Mouse (Mus musculus) liver, postnatal 0 days (tissue): Measurements from ENCODE around the gene Mrc1. TPM values are rescaled to one million over a fixed set of nuclear protein-coding genes. Genes with fewer than 3 reads are reported as not detected.

Experiments
- ATAC-seq: fragments of 200-750 bp; cut with Nextera tagmentation; 2 replicates; pipeline ENCODE4 v1.8.0; 2017; ENCODE audit warnings: mild to moderate bottlenecking, moderate library complexity
- DNase-seq: peaks from one replicate; pipeline ENCODE4 v3.0.0-alpha.2; 2016
- H3K27ac ChIP-seq: fragments of 300-500 bp; sonication (generic); 2 replicates; pipeline ENCODE4 v1.5.1; 2014; ENCODE audit warnings: antibody characterized with exemption, moderate library complexity, mild to moderate bottlenecking, low read depth
- H3K27me3 ChIP-seq: fragments of 300-500 bp; sonication (generic); 2 replicates; pipeline ENCODE4 v1.6.1; 2014; ENCODE audit warnings: low read length, control low read depth, mixed read lengths; ENCODE audit not compliant: insufficient read depth
- H3K36me3 ChIP-seq: fragments of 300-500 bp; sonication (generic); replicated peaks from 2 replicates; pipeline ENCODE4 v1.6.1; 2014; ENCODE audit warnings: mild to moderate bottlenecking, control low read depth, low read length, moderate library complexity, mixed read lengths; ENCODE audit not compliant: insufficient read depth
- H3K4me1 ChIP-seq: fragments of 300-500 bp; sonication (generic); 2 replicates; pipeline ENCODE4 v1.6.1; 2014; ENCODE audit warnings: antibody characterized with exemption, mild to moderate bottlenecking, control low read depth; ENCODE audit not compliant: insufficient read depth
- H3K4me2 ChIP-seq: fragments of 300-500 bp; sonication (generic); 2 replicates; pipeline ENCODE4 v1.6.1; 2014; ENCODE audit warnings: low read depth, mild to moderate bottlenecking, low read length, moderate library complexity, mixed read lengths
- H3K4me3 ChIP-seq: fragments of 300-500 bp; sonication (generic); 2 replicates; pipeline ENCODE4 v1.5.1; 2014; ENCODE audit warnings: low read depth, low read length
- H3K9ac ChIP-seq: fragments of 300-500 bp; sonication (generic); replicated peaks from 2 replicates; pipeline ENCODE4 v1.6.1; 2014; ENCODE audit warnings: mild to moderate bottlenecking, moderate library complexity
- H3K9me3 ChIP-seq: fragments of 300-500 bp; sonication (generic); 2 replicates; pipeline ENCODE4 v1.6.1; 2016; ENCODE audit warnings: mild to moderate bottlenecking, control low read depth, low read length, mixed read lengths
- CTCF ChIP-seq: sonication (generic); IDR thresholded peaks from 2 replicates; pipeline ENCODE4 v1.5.1; 2016; ENCODE audit warnings: antibody characterized with exemption, low read depth
- EP300 ChIP-seq: IDR thresholded peaks from 2 replicates; pipeline ENCODE4 v1.6.1; 2016; ENCODE audit warnings: antibody characterized with exemption, low read depth, mild to moderate bottlenecking
- WGBS: fragments of 180-500 bp; shearing (Covaris S2); extraction: QIAGEN DNeasy Blood & Tissue Kit; methylation state at CpG from one replicate; pipeline ENCODE4 v1.1.7; 2014; ENCODE audit not compliant: insufficient replicate concordance; 5-methylcytosine and 5-hydroxymethylcytosine counted together
- polyA plus RNA-seq: library from polyadenylated mRNA; unstranded; fragments of >200 nt; fragmentation: Nextera tagmentation; extraction: Ambion mirVana; gene quantifications from 2 replicates; pipeline ENCODE4 v1.2.1, GENCODE M21; 2015

The Mrc1 gene
- polyA plus RNA-seq, 1 experiment from 2014 or later = 13.6 TPM

DNA sequence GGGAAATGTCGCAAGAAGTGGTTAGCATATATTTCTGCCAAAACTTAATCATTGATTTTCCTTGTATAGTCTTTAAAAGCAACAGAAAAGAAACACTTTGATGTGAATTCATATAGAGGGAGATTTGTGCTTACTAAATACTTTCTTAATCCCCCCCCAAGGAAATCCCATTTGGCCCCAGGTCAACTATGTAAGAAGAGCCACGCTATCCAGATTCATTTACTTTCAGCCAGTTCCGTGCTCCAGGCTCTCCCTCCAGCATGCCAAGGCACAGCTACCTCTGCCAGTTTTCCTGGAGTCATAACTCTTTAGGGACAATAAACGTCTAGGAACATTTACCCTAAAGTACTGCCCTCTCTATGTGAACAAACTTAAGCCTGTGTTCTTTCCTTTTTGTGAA, 8.5 kb downstream of the Mrc1 start:
- TF ChIP-seq EP300 (no peak), CTCF (no peak)
- Histone ChIP-seq H3K27ac (no peak overlapping the region), H3K9ac (no peak overlapping the region), H3K36me3 (no peaks in the 10 kb centered on the region), H3K4me1 (peaks cover 2% of the 10 kb centered on the region; the same call in 1 of the 2 replicates), H3K4me2 (no peak overlapping the region), H3K9me3 (no peaks in the 10 kb centered on the region), H3K4me3 (no peak overlapping the region), H3K27me3 (no peaks in the 10 kb centered on the region)
- no peak for DNase-seq
- no peak for ATAC-seq
- 58% methylated on average over 4 of the region's 4 CpGs for WGBS

DNA sequence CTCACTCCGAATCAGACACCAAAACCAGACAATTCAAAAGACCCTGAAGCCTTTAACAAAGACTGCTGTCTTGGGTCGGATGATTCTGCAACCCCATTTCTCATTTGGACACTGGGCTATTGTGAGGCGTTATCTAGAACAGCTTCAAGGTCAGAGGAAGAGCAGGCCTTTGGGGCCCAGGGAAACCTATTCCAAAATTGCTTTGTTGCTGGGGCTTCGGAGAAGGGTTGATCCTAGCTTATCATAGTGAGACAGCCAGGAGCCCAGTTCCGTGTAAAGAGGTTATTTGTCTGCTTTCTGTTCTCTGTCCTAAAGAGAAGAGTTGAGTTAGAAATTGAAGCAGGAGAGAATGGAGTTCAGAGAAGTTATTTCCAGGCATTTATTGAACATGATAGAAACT, 10.0 kb downstream of the Mrc1 start:
- H3K4me1 ChIP-seq = peaks cover 2% of the 10 kb centered on the region; the same call in 1 of the 2 replicates
- no peak overlapping the region for H3K9ac ChIP-seq
- H3K27me3 ChIP-seq = no peaks in the 10 kb centered on the region
- no peak for DNase-seq
- H3K27ac ChIP-seq = 0 out of 2 replicates have a peak overlapping the region, but pooled peaks have one; percentile 3
- TF ChIP-seq CTCF (no peak), EP300 (no peak)
- ATAC-seq = no peak
- 61% methylated on average over 5 of the region's 5 CpGs for WGBS
- no peak overlapping the region for H3K4me2 ChIP-seq
- H3K4me3 ChIP-seq = no peak overlapping the region
- no peaks in the 10 kb centered on the region for H3K9me3 ChIP-seq
- no peaks in the 10 kb centered on the region for H3K36me3 ChIP-seq

GRCm38 (mm10) chr2:14244157-14244556, 15.0 kb downstream of the Mrc1 start:
- ATAC-seq = no peak
- H3K4me2 ChIP-seq = peak overlapping the region; percentile 1
- no peak for DNase-seq
- H3K9ac ChIP-seq = no peak overlapping the region
- 87% methylated on average over 5 of the region's 5 CpGs for WGBS
- H3K4me1 ChIP-seq = peaks cover 7% of the 10 kb centered on the region
- H3K27me3 ChIP-seq = no peaks in the 10 kb centered on the region
- H3K27ac ChIP-seq = no peak overlapping the region; the same call in 1 of the 2 replicates
- TF ChIP-seq CTCF (no peak), EP300 (no peak)
- H3K36me3 ChIP-seq = no peaks in the 10 kb centered on the region
- no peak overlapping the region for H3K4me3 ChIP-seq
- no peaks in the 10 kb centered on the region for H3K9me3 ChIP-seq

- TF ChIP-seq CTCF (no peak), EP300 (no peak)
Measured at GRCm38 (mm10) chr2:14244668-14245067, 15.5 kb downstream of the Mrc1 start.

DNA sequence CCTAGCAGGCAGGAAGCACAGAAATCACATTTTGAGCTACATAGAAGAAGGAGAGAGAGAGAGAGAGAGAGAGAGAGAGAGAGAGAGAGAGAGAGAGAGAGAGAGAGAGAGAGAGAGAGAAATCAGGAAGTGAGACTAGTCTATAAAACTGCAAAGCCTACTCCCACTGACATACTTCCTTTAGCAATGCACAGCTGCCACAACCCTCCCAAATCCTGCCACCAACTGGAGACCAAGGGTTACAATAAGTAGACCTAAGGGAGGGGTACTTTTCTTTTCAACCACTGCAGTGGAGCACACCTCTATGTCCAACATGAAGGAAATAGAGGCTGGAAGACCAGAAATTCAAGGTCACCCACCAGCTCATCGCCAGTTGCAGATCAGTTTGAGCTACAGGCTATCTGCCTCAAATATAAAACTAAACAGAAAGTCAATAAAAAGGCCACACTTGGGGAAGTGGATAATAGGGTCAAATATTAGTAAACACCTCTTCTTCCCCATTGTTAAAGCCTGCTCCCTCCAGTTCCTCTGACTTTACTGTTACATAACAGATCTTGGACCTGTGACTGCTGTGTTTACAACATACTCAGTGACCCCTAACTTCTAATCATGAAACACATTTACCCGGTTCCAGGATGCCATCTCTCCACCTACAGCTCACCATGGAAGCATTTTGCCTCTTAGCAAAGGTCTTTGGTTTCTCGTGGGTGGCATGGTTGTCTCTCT, 20.8 kb downstream of the Mrc1 start:
- DNase-seq = no peak
- H3K4me2 ChIP-seq = no peak overlapping the region
- no peak for TF ChIP-seq EP300
- TF ChIP-seq CTCF = peak; percentile 44
- peak; percentile 68 for ATAC-seq
- H3K36me3 ChIP-seq = no peaks in the 10 kb centered on the region
- H3K4me1 ChIP-seq = peaks cover 3% of the 10 kb centered on the region; the same call in 1 of the 2 replicates
- WGBS = 60% methylated on average over 3 of the region's 3 CpGs
- no peaks in the 10 kb centered on the region for H3K27me3 ChIP-seq
- H3K27ac ChIP-seq = peak overlapping the region; percentile 34; the same call in 1 of the 2 replicates
- no peaks in the 10 kb centered on the region for H3K9me3 ChIP-seq
- H3K9ac ChIP-seq = no peak overlapping the region
- no peak overlapping the region for H3K4me3 ChIP-seq

More at GRCm38 (mm10) chr2:14244668-14245067, 15.5 kb downstream of the Mrc1 start:
- H3K4me3 ChIP-seq = no peak overlapping the region
- H3K9me3 ChIP-seq = no peaks in the 10 kb centered on the region
- no peak overlapping the region; the same call in 1 of the 2 replicates for H3K27ac ChIP-seq
- H3K4me1 ChIP-seq = peaks cover 7% of the 10 kb centered on the region; the same call in 1 of the 2 replicates
- H3K27me3 ChIP-seq = no peaks in the 10 kb centered on the region
- ATAC-seq (no peak), DNase-seq (no peak)
- 26% methylated on average over 2 of the region's 2 CpGs for WGBS
- H3K36me3 ChIP-seq = no peaks in the 10 kb centered on the region
- no peak overlapping the region for H3K9ac ChIP-seq
- H3K4me2 ChIP-seq = peak overlapping the region; percentile 1

DNA sequence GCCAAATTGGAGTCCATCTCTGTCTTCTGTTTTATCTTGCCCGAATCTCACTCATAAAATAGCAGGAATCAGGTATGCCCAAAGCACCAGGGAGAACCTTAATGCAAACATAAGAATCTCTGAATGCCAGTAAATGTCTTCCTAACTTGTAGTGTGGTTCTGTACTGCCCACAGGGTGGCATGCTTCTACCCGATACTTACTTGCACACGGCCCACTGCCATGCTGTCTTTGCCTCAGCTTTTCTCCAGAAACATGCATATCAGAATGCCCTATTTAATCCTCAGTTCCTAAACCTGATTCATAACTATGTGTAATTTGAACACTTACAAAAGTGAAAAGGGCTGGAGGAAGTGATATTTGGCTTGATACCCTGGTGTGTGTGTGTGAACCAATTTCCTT, 22.7 kb downstream of the Mrc1 start:
- no peaks in the 10 kb centered on the region for H3K9me3 ChIP-seq
- H3K9ac ChIP-seq = no peak overlapping the region
- no peaks in the 10 kb centered on the region for H3K36me3 ChIP-seq
- H3K4me2 ChIP-seq = no peak overlapping the region
- DNase-seq (no peak), ATAC-seq (no peak)
- H3K27me3 ChIP-seq = no peaks in the 10 kb centered on the region
- TF ChIP-seq EP300 (no peak), CTCF (peak; percentile 12; the same call in 1 of the 2 replicates)
- WGBS = 73% methylated on average over 3 of the region's 3 CpGs
- H3K4me1 ChIP-seq = no peaks in the 10 kb centered on the region
- H3K27ac ChIP-seq = no peak overlapping the region
- no peak overlapping the region for H3K4me3 ChIP-seq
